Mouse (Mus musculus) thymus, postnatal 36 days (tissue): Measurements from ENCODE around the gene Sec31b.

Source experiments
- DNase-seq, 2 experiments: peaks; one replicate each; pipeline ENCODE4 v3.0.0; 2022; ENCODE audit warnings: mixed read lengths in 2 of 2

Gene Sec31b

GRCm38 (mm10) chr19:44530018-44530417 is 15.6 kb downstream of the Sec31b start:
- no peak for DNase-seq

GRCm38 (mm10) chr19:44525551-44526205 is 20.0 kb downstream of the Sec31b start:
- peak; percentile 51 to 60 for DNase-seq

DNA sequence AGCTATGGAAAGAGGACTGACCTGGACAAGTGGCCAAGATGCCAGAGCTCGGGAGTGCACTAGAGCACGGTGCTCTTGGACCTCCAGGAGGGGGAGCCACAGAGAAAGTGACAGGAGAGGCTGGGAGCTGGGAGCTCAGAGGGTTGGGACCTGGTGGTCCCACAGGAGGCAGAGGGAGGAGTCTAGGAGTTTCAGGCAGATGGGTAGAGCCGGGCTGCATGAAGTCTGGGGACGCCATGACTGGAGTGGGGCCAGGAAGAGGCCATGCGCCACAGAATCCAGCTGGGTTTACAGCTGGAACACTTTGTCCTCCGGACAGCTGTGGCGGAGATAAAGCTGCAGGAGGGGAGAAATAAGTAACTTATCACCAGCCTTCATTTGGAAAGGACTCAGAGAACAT is 26.5 kb downstream of the Sec31b start:
- DNase-seq: no peak

DNA sequence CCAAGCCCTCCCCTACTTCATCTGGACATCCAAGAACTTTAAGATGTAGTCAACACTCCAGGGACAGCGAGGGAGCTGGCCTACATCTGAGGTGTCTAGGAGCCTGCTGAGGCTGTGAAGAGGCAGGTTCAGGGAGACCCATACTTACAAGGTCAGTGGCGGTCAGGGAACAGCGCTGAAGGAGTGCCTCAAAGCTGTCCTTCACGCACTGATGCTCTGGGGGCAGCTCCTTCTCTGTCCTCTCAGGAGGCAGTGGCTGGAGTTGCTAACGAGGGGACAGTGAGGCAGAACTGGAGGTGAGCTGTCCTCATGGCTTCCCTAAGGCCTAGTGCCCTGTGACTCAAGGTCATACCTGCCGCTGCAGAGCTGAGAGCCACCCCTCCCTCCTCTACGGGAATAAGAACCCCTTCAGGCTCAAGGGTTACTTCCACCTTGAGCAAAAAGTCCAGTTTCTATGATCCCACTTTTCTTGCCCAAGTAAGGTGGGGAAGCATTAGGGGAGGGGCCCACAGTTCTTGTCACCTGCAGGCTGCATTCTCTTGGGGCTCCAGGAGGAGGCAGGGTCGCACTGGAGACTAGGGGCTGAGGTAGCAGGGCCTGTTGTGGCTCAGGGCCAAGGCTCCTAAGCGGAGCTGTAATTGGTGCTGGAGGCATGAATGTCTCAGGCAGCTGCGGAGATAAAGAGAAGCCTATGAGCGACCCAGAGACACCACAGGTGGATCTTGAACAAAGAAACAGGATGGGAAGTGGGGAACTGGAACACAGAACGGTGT is 27.5 kb downstream of the Sec31b start:
- DNase-seq: peak; percentile 65 to 73

GRCm38 (mm10) chr19:44515769-44516168 is 29.9 kb downstream of the Sec31b start:
- DNase-seq: no peak

DNA sequence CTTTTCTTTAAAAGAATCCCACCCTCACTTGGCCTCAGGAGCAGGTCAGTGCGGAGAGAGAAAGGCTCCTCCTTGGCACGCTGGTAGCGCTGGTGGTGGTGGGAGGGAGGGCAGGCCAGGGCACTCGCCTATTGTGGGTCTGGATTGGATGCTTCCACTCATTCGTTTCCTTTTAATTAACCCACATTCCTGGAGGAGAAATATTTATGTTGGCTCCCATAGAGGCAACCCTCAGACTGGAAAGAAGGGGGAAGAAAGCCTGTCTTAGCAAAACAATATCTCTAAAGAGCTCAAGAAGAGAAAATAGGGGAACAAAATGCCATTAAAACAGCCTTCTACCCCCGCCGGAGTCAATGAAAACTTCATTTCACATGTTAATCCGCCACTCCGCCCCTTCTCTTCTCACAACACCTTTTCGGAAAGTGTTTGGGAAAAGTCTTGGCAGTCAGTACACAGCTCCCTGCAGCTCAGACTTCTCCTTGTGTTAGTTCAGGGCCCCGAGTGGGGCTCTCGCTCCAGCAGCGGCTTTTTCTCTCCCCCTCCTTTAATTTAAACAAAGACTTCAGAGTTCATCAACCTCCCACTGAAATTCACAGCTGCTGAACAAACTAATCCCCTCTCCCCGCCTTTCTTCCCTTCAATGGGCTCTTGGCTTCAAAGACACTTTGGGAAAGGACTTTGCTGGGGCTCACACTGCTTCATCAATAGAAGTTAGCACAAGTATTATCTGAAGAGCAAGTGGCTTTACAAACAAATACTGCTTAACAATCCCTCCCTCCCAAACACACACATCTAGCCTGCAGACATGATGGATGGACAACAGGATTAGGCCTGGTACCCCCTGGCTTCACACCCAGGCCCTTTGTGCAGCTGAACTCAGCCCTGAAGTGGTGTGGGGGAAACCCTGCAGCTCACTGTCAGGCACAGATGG is 30.9 kb downstream of the Sec31b start:
- DNase-seq: no peak

- no peak for DNase-seq
Measured at GRCm38 (mm10) chr19:44513921-44514482, 31.7 kb downstream of the Sec31b start.

DNA sequence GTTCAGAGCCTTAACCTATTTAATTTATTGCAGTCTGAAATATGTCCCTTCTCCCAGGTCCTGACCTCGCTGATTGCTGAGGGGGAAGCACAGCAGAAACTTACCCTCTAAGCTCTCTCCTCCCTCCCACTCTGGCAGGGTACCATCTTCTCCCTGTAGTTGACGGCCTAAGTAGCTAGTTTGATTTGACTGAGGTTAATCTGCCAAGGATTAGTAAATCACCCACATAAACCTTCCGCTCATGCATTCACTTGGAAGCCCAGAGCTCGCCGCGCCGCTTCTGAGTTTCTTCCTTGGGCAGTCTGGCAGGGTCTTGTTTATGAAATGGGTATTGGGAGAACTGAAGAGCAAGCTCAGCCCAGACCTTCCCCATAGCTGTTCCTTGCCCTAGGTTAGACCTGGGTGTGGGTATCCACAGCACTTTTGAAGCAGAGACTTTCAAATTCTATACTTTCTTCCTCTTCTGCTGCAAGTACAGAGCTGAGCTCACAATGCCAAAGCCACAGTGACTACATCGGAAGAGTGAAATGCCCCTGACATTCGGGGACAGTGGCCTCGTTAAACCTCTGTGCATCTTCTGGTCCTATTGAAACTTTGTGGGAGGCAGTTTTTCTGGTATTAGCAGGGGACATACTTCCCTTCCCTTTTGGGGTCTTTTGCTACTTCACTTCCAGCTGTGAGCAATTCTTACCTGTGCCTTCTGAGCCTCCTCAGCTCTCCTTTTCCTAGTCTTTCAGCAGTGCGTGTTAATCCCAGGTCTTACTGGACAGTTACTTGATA is 32.4 kb downstream of the Sec31b start:
- peak in 1 of 2 experiments; percentile 26 for DNase-seq

DNA sequence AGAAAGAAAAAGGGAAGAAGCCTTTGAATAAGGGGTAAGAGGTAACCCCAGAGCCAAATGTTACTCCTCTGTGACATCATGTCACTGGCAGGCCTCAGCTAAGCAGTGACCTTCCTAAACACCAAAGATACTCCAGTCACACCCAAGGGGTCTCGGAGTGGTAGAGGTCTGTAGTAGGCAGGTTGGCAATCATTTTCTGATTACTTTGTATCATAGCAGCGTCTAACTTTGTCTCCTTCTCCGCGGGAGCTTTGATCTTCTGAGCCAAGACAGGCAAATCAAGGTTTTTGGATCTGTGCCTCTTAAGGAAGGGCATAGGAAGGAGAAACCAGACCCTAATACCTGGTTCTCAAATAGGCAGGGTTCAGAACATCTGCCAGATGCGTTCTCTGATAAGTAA is 33.1 kb downstream of the Sec31b start:
- DNase-seq: peak in 1 of 2 experiments; percentile 29

DNA sequence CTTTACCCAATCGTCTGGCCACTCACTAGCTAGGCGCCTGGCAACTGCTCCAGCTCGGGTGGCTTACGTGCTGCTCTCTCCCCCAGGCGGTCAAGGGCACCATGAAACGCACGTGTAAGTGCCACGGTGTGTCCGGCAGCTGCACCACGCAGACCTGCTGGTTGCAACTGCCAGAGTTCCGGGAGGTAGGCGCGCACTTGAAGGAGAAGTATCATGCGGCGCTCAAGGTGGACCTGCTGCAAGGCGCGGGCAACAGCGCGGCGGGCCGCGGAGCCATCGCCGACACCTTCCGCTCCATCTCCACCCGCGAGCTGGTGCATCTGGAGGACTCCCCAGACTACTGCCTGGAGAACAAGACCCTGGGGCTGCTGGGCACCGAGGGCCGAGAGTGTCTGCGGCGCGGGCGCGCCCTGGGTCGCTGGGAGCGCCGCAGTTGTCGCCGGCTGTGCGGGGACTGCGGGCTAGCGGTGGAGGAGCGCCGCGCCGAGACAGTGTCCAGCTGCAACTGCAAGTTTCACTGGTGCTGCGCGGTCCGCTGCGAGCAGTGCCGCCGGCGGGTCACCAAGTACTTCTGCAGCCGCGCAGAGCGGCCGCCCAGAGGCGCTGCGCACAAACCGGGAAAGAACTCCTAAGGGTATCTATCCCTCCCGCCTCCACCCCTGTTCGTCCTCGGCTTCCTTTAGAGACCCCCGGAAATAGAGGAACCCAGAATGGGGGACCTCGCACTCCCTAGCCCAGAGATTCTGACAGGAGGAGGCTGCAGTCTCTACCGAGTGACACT is 34.0 kb downstream of the Sec31b start:
- peak; percentile 60 to 65 for DNase-seq

GRCm38 (mm10) chr19:44510534-44511175 is 35.0 kb downstream of the Sec31b start:
- peak; percentile 47 to 54 for DNase-seq

- DNase-seq: no peak
Measured at GRCm38 (mm10) chr19:44502741-44503140, 42.9 kb downstream of the Sec31b start.

- no peak for DNase-seq
Measured at GRCm38 (mm10) chr19:44501925-44502324, 43.7 kb downstream of the Sec31b start.

- no peak for DNase-seq
Measured at GRCm38 (mm10) chr19:44500240-44500639, 45.4 kb downstream of the Sec31b start.

DNA sequence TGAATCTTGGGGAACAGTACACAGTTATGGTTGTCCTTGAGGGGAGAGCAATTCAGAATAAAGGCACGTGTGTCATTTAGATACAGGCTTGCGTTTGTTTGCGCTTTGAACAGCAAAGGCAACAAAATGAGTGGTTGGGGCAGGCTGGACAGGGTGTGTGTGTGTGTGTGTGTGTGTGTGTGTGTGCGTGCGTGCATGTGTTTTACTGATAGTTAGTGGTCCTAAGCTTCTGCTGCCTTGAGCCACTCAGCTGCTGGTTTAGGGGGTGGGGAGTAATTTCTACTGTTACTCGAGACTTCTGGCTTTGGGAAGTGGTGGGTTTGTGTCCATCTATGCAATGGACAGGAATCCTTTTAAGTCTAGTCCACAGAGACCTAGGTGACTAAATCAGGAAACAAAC is 46.7 kb downstream of the Sec31b start:
- DNase-seq: no peak

DNA sequence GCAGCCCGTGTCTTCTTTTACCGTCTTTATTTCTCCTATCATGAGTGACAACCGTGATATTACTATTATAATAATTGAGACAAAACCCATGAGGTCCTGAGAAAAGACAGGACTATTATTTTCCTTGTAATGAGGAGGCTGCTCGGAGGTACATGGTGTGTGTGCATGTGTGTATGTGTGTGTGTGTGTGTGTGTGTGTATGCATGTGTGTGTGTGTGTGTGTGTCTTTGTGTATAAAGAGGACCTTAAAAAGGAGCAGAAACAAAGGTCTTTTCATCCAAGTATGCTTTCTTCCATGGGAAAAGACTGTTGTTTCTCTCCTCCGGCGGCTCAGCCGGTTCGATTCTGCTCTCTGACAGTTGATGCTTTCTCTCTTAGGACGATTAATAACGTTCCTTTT is 48.7 kb downstream of the Sec31b start:
- DNase-seq: no peak

GRCm38 (mm10) chr19:44496511-44496910 is 49.2 kb downstream of the Sec31b start:
- DNase-seq: no peak

DNA sequence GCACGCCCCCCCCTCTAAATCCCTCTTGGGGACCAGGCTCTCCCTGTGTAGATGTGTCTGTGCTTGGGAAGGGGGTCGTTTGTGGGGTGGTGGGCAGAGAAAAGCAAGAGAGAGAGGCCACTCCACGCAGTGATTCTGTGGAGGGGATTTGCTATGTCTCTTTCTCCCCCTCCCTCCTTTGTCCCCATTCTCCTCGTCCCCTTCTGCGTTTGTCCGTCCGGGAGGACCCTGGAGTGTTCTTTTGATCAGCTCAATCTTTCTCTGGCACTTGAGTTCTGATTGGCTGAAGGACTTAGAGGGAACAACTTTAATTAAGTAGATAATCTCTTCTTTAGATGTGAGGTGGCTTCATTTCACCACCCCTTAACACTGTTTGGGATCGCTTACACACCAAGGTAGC is 52.5 kb downstream of the Sec31b start, which contains the start of gene Wnt8b:
Gene Wnt8b, plus strand, starts transcription at position 345 of the 400 bp plus-strand sequence.
- no peak for DNase-seq

DNA sequence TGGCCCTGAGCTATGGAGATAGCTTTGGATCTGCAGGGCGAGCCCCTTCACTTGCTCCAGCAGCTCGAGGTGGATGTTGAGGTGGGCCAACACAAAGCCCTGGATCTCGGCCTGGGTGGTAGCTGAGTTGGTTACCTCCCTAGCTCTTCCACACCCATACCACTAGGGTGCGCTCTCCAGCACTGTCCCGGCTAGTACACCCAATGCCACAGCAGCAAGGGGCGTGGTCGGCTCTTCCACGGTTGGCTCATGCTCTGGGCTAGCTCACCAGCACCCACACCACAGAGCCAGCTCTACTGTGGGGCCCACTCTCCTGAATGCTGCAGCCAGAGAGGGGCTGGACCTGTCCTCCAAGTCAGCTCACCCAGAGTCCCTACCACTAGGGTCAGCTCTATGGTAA is 58.4 kb downstream of the Sec31b start:
- DNase-seq: peak; percentile 70 to 77

DNA sequence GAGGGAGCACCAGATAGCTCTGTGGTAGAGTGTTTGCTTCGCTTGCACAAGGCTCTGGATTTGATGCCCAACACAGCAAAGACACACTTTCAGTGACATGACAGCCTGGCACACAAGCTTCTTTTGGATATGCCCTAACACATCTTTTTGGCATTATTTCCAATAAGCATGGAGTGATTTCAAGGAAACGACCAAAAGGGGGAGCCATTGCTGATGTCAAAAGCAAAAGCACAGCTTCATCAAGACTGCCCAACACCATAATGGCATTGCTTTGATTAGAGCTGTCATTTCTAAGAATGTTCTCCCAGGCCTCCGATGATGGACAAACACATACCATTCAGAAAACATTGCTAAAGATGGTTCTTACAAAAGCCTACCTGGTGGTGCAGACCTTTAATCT is 69.1 kb downstream of the Sec31b start:
- DNase-seq: no peak

- no peak for DNase-seq
Measured at GRCm38 (mm10) chr19:44475268-44475667, 70.4 kb downstream of the Sec31b start.
